Mouse (Mus musculus): ENCODE results near the gene Gm20431. TPM values are rescaled to one million over a fixed set of nuclear protein-coding genes. Genes with fewer than 3 reads are reported as not detected.
A peak's percentile ranks its signal among the peaks of the same experiment; 100 is the strongest.

The Gm20431 gene
- polyA plus RNA-seq, 1 experiment from 2014 or later = 11.5 TPM

DNA sequence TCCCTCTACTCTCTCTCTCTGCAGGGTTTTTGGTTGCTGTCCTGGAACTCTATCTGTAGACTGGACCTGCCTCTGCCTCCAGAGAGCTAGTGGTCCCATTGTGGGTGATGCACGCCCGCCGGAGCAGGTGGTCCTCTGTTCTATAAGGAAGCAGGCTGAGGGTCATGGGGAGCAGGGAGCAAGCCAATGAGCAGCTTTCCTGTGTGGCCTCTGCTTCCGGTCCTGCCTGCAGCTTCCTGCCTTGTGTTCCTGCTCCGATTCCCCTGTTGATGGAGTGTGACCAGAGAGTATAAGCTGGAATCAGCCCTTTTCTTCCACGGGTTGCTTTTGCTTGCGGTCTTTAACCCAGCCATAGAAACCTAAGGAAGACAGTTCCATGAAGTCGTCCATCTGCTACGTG lies 93.2 kb downstream of the Gm20431 start:
- no peak overlapping the region for H3K9ac ChIP-seq
- H3K27ac ChIP-seq (ENCODE audit: poor library complexity, severe bottlenecking) = no peak overlapping the region
- no peak overlapping the region for H3K4me2 ChIP-seq
- H3K4me3 ChIP-seq = no peak overlapping the region
- H3K4me1 ChIP-seq (replicated peaks) = peaks cover 40% of the 10 kb centered on the region
- H3K36me3 ChIP-seq = no peaks in the 10 kb centered on the region
- no peak for ATAC-seq (ENCODE audit: insufficient number of reproducible peaks, low FRiP score)
- 71% methylated on average over 9 of the region's 9 CpGs for WGBS
- no peaks in the 10 kb centered on the region for H3K9me3 ChIP-seq (replicated peaks)
- no peaks in the 10 kb centered on the region for H3K27me3 ChIP-seq (replicated peaks)

DNA sequence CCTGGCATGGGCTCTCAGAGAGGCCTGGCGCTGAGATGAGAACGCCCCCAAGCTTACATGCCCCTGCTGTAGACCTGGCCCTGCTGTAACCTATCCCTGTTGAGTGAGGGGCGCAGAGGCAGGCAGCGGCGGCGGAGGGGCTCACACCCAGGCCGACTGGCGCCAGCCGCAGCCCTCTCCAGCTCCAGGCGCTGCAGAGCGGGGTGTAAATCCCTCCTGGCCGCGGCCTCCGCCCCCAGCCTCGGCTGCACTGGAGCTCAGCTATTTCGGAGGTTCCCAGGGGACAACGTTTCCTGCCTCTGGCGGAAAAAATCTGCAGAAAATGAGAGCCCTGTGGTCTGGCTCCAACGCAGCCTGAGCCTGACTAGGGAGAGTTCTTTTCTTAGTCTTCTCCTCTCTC lies 95.6 kb downstream of the Gm20431 start:
- peaks cover 51% of the 10 kb centered on the region for H3K4me1 ChIP-seq (replicated peaks)
- 12% methylated on average over 19 of the region's 19 CpGs for WGBS
- ATAC-seq (ENCODE audit: insufficient number of reproducible peaks, low FRiP score) = peak; percentile 36; the same call in 1 of the 2 replicates

GRCm38 (mm10) chr2:167565312-167565656 lies 96.0 kb downstream of the Gm20431 start:
- H3K4me2 ChIP-seq = peak overlapping the region; percentile 59
- no peaks in the 10 kb centered on the region for H3K36me3 ChIP-seq
- no peaks in the 10 kb centered on the region for H3K9me3 ChIP-seq (replicated peaks)
- H3K27me3 ChIP-seq (replicated peaks) = 0 out of 2 replicates have a peak, but pooled peaks cover 5% of the 10 kb centered on the region
- 62% methylated on average over 3 of the region's 3 CpGs for WGBS
- peak overlapping the region; percentile 84 for H3K27ac ChIP-seq (ENCODE audit: poor library complexity, severe bottlenecking)
- peaks cover 47% of the 10 kb centered on the region for H3K4me1 ChIP-seq (replicated peaks)
- no peak for ATAC-seq (ENCODE audit: insufficient number of reproducible peaks, low FRiP score)
- H3K9ac ChIP-seq = peak overlapping the region; percentile 58; the same call in 1 of the 2 replicates
- no peak overlapping the region for H3K4me3 ChIP-seq

More for the DNA sequence above, 95.6 kb downstream of the Gm20431 start:
- H3K27ac ChIP-seq (ENCODE audit: poor library complexity, severe bottlenecking) = peak overlapping the region; percentile 84
- no peak overlapping the region; the same call in 1 of the 2 replicates for H3K4me3 ChIP-seq
- peak overlapping the region; percentile 58 for H3K9ac ChIP-seq
- 0 out of 2 replicates have a peak, but pooled peaks cover 2% of the 10 kb centered on the region for H3K27me3 ChIP-seq (replicated peaks)
- no peaks in the 10 kb centered on the region for H3K36me3 ChIP-seq
- peak overlapping the region; percentile 59 for H3K4me2 ChIP-seq
- H3K9me3 ChIP-seq (replicated peaks) = no peaks in the 10 kb centered on the region

DNA sequence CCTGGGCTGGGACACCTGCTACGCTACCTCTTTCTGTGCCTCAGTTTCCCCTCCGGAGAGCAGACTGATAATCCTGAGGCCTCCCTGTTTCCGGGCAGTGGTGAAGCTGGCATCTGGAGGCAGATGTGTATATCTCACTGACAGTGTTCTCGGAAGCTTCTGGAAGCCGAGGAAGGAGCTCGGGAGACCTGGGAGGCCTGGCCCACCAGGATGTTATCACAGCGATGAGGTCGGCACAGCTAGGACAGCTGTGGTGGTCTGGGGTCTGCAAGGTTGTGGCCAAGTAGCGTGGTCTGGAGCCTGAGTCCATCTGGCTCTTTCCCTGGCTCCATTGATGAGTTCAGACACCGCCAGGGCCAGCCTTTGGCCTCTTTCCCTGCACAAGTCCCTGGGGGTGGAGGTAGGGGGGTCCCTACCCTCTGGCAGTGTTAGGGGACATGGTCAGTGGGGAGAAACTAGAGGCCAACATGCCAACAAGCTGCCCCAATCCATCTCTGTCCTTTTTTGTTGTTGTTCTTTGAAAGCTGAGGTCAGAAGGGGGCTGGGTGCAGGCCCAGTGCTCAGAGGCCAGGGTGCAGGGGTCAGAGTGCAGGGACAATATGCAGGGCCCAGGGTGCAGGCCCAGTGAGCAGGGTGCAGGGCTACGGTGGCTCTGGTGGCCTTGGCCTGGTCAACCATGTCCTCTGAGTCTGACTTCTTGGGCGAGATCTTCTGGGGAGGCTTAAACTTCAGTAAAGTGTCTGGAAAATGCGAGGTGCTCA lies 96.6 kb downstream of the Gm20431 start:
- Histone ChIP-seq H3K9ac (0 out of 2 replicates have a peak overlapping the region, but pooled peaks have one; percentile 24), H3K4me2 (no peak overlapping the region), H3K27me3 (replicated peaks) (0 out of 2 replicates have a peak, but pooled peaks cover 5% of the 10 kb centered on the region), H3K36me3 (no peaks in the 10 kb centered on the region), H3K9me3 (replicated peaks) (no peaks in the 10 kb centered on the region), H3K4me1 (replicated peaks) (peaks cover 43% of the 10 kb centered on the region), H3K27ac (ENCODE audit: poor library complexity, severe bottlenecking) (peak overlapping the region; percentile 52), H3K4me3 (no peak overlapping the region)
- WGBS = 80% methylated on average over 13 of the region's 13 CpGs
- ATAC-seq (ENCODE audit: insufficient number of reproducible peaks, low FRiP score) = no peak

- Histone ChIP-seq H3K9me3 (replicated peaks) (no peaks in the 10 kb centered on the region), H3K4me1 (replicated peaks) (peaks cover 49% of the 10 kb centered on the region), H3K9ac (peak overlapping the region; percentile 43; the same call in 1 of the 2 replicates), H3K36me3 (no peaks in the 10 kb centered on the region), H3K27me3 (replicated peaks) (0 out of 2 replicates have a peak, but pooled peaks cover 5% of the 10 kb centered on the region), H3K4me2 (no peak overlapping the region), H3K27ac (ENCODE audit: poor library complexity, severe bottlenecking) (no peak overlapping the region), H3K4me3 (no peak overlapping the region)
- 30% methylated on average over 12 of the region's 12 CpGs for WGBS
- peak; percentile 26; the same call in 1 of the 2 replicates for ATAC-seq (ENCODE audit: insufficient number of reproducible peaks, low FRiP score)
Measured at GRCm38 (mm10) chr2:167563703-167564102, 97.6 kb downstream of the Gm20431 start.

GRCm38 (mm10) chr2:167563035-167563434 lies 98.3 kb downstream of the Gm20431 start:
- H3K9me3 ChIP-seq (replicated peaks) = no peaks in the 10 kb centered on the region
- H3K36me3 ChIP-seq = no peaks in the 10 kb centered on the region
- H3K4me3 ChIP-seq = no peak overlapping the region
- H3K9ac ChIP-seq = no peak overlapping the region
- no peak overlapping the region for H3K27ac ChIP-seq (ENCODE audit: poor library complexity, severe bottlenecking)
- 0 out of 2 replicates have a peak, but pooled peaks cover 5% of the 10 kb centered on the region for H3K27me3 ChIP-seq (replicated peaks)
- no peak overlapping the region for H3K4me2 ChIP-seq
- peaks cover 54% of the 10 kb centered on the region for H3K4me1 ChIP-seq (replicated peaks)
- ATAC-seq (ENCODE audit: insufficient number of reproducible peaks, low FRiP score) = no peak
- 71% methylated on average over 5 of the region's 5 CpGs for WGBS

DNA sequence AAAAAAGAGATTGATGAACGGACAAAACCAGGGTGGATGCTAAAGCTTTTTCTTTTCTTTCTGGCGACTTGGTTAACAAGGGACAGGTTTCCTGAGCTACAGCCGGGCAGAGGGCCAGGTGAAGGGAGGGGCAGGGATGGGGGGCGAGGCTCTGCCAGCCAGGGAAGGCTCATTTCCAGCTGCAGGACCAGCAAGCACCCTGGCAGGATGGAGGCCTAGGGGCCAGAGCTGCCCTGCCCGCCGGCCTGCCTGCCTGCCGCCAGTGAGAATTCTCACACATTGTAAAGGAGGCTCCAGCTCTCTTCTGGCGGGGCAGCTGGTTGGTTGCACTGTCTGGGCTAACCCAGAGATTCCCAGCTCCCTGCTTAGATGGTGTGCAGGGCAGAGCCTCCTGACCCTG lies 99.2 kb downstream of the Gm20431 start:
- Histone ChIP-seq H3K4me2 (no peak overlapping the region), H3K9me3 (replicated peaks) (no peaks in the 10 kb centered on the region), H3K4me3 (no peak overlapping the region), H3K27me3 (replicated peaks) (0 out of 2 replicates have a peak, but pooled peaks cover 5% of the 10 kb centered on the region), H3K36me3 (no peaks in the 10 kb centered on the region), H3K4me1 (replicated peaks) (peaks cover 54% of the 10 kb centered on the region), H3K27ac (ENCODE audit: poor library complexity, severe bottlenecking) (peak overlapping the region; percentile 15; the same call in 1 of the 2 replicates), H3K9ac (0 out of 2 replicates have a peak overlapping the region, but pooled peaks have one; percentile 5)
- no peak for ATAC-seq (ENCODE audit: insufficient number of reproducible peaks, low FRiP score)
- 31% methylated on average over 8 of the region's 8 CpGs for WGBS

DNA sequence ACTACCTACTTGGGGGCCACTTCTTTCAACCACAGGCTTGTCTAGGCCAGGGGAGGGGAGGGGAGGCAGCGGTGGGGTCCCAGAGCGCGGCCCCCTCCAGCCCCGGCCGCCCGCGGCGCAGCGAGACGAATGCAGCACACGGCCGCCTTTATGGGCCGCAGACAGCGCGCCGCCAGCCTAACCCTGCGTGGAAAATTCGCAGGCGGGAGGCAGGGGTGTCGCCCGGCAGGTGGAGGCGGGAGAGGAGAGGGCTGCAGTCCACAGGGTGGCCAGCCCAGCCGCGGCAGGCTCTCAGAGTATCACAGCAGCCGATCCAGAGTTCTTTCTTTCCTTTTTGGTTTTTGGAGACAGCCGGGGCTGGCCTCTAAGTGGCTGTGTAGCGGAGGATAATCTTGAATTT lies 101.9 kb downstream of the Gm20431 start:
- H3K4me2 ChIP-seq = peak overlapping the region; percentile 63
- no peak overlapping the region for H3K27ac ChIP-seq (ENCODE audit: poor library complexity, severe bottlenecking)
- WGBS = 7% methylated on average over 27 of the region's 27 CpGs
- H3K9ac ChIP-seq = peak overlapping the region; percentile 60; the same call in 1 of the 2 replicates
- H3K4me3 ChIP-seq = peak overlapping the region; percentile 28
- H3K27me3 ChIP-seq (replicated peaks) = 0 out of 2 replicates have a peak, but pooled peaks cover 5% of the 10 kb centered on the region
- no peaks in the 10 kb centered on the region for H3K36me3 ChIP-seq
- peaks cover 4% of the 10 kb centered on the region; the same call in 1 of the 2 replicates for H3K9me3 ChIP-seq (replicated peaks)
- 0 out of 2 replicates have a peak, but pooled peaks have one; percentile 11 for ATAC-seq (ENCODE audit: insufficient number of reproducible peaks, low FRiP score)
- H3K4me1 ChIP-seq (replicated peaks) = peaks cover 46% of the 10 kb centered on the region

Small RNAs within 50 kb of the gene (microRNA-seq; reads per million reads assigned to microRNA genes)
- not detected for gene Gm22355

Other genes starting within 250 kb of the Gm20431 start
- gene Slc9a8, start 239.8 kb downstream of the Gm20431 start, polyA plus RNA-seq (2016; fragmentation: Nextera tagmentation; extraction: Ambion mirVana) = 22.6 and 25.6 TPM in 2 replicates
- 61.4 and 62.9 TPM in 2 replicates for gene Rnf114, start 168.9 kb downstream of the Gm20431 start, polyA plus RNA-seq (2016; fragmentation: Nextera tagmentation; extraction: Ambion mirVana)
- gene Spata2, start 168.6 kb downstream of the Gm20431 start, polyA plus RNA-seq (2016; fragmentation: Nextera tagmentation; extraction: Ambion mirVana) = 14.6 and 15.4 TPM in 2 replicates
- 18.8 and 21.4 TPM in 2 replicates for gene Snai1, start 123.3 kb downstream of the Gm20431 start, polyA plus RNA-seq (2016; fragmentation: Nextera tagmentation; extraction: Ambion mirVana)
- gene Ube2v1, start 29.4 kb downstream of the Gm20431 start, polyA plus RNA-seq (2016; fragmentation: Nextera tagmentation; extraction: Ambion mirVana) = 216 and 235 TPM in 2 replicates
- gene Cebpb, start 27.4 kb upstream of the Gm20431 start, polyA plus RNA-seq (2016; fragmentation: Nextera tagmentation; extraction: Ambion mirVana) = 14.2 and 16.8 TPM in 2 replicates
- gene Tmem189, start 28.3 kb upstream of the Gm20431 start, polyA plus RNA-seq (2016; fragmentation: Nextera tagmentation; extraction: Ambion mirVana) = 46.6 and 48.3 TPM in 2 replicates